Mouse (Mus musculus) right cerebral cortex, postnatal 4 days (tissue): ENCODE measurements around the gene Trim43b.
A peak's percentile ranks its signal among the peaks of the same experiment; 100 is the strongest.
"Not testable (repeated sequence)": the region's sequence is repeated elsewhere in the genome, so short reads cannot be mapped to it uniquely, and the experiment has no call there.

ENCODE experiments used
- DNase-seq: peaks from one replicate; pipeline ENCODE4 v3.0.0-alpha.2; 2022

The Trim43b gene

GRCm38 (mm10) chr9:89092735-89093134, at the start of gene Trim43b:
Trim43b (minus strand) TSS chr9:89092835.
- not testable (repeated sequence) for DNase-seq

- DNase-seq, result not testable (repeated sequence)
Observed at GRCm38 (mm10) chr9:89104576-89104975, 11.9 kb upstream of the Trim43b start.

GRCm38 (mm10) chr9:89086746-89087145, 5.9 kb downstream of the Trim43b start:
- not testable (repeated sequence) for DNase-seq

GRCm38 (mm10) chr9:89079637-89080036, 13.0 kb downstream of the Trim43b start:
- not testable (repeated sequence) for DNase-seq

GRCm38 (mm10) chr9:89076508-89076907, 16.1 kb downstream of the Trim43b start:
- DNase-seq, result not testable (repeated sequence)

- DNase-seq, result not testable (repeated sequence)
Observed at GRCm38 (mm10) chr9:89067143-89067501, 25.5 kb downstream of the Trim43b start.

GRCm38 (mm10) chr9:89066378-89067142, 26.1 kb downstream of the Trim43b start:
- peak; percentile 75 for DNase-seq
